Mouse (Mus musculus) embryonic fibroblast, embryonic 13.5 days (primary cell): ENCODE measurements around the gene Nudt16l1. TPM values are rescaled to one million over a fixed set of nuclear protein-coding genes. Genes with fewer than 3 reads are reported as not detected.

ENCODE experiments used
- H3K27ac ChIP-seq: 2 replicates; pipeline ENCODE4 v1.5.1; 2012; ENCODE audit warnings: low read length, control low read depth, inconsistent platforms; ENCODE audit not compliant: insufficient read depth
- H3K4me1 ChIP-seq: 2 replicates; pipeline ENCODE4 v1.6.1; 2011; ENCODE audit warnings: low read length; ENCODE audit not compliant: control insufficient read depth, insufficient read depth
- H3K4me3 ChIP-seq: 2 replicates; pipeline ENCODE4 v1.5.1; 2011; ENCODE audit warnings: mild to moderate bottlenecking, control low read depth, low read length; ENCODE audit not compliant: insufficient read depth
- CTCF ChIP-seq: IDR thresholded peaks from 2 replicates; pipeline ENCODE4 v1.5.1; 2011; ENCODE audit warnings: mild to moderate bottlenecking, control low read depth, low read length, moderate library complexity, borderline replicate concordance; ENCODE audit not compliant: insufficient read depth
- POLR2A ChIP-seq: IDR thresholded peaks from 2 replicates; pipeline ENCODE4 v1.6.1; 2011; ENCODE audit warnings: low read depth, mild to moderate bottlenecking, control low read depth, low read length, moderate library complexity
- polyA plus RNA-seq: library from polyadenylated mRNA; stranded (reverse); fragments of >200 nt; gene quantifications from 2 replicates; pipeline ENCODE4 v1.2.4, GENCODE M21; 2011; ENCODE audit warnings: low read depth; ENCODE audit not compliant: missing spikeins, insufficient read length

Nudt16l1 gene
- polyA plus RNA-seq, 1 experiment, result 27.5 TPM

- TF ChIP-seq POLR2A (no peak), CTCF (peak; percentile 33; the same call in 1 of the 2 replicates)
- H3K4me3 ChIP-seq, result no peak overlapping the region
- H3K4me1 ChIP-seq, result peaks cover 15% of the 10 kb centered on the region
- peak overlapping the region; percentile 81; the same call in 1 of the 2 replicates for H3K27ac ChIP-seq
These were observed 24.5 kb upstream of the Nudt16l1 start for GRCm38 (mm10) chr16:4913783-4914735.

GRCm38 (mm10) chr16:4915931-4916330 lies 22.6 kb upstream of the Nudt16l1 start:
- peaks cover 15% of the 10 kb centered on the region for H3K4me1 ChIP-seq
- H3K4me3 ChIP-seq, result no peak overlapping the region
- H3K27ac ChIP-seq, result no peak overlapping the region
- TF ChIP-seq POLR2A, result no peak
- TF ChIP-seq CTCF, result no peak

- H3K4me1 ChIP-seq, result peaks cover 15% of the 10 kb centered on the region
- H3K27ac ChIP-seq, result no peak overlapping the region
- TF ChIP-seq POLR2A (no peak), CTCF (no peak)
- no peak overlapping the region for H3K4me3 ChIP-seq
These were observed 22.0 kb upstream of the Nudt16l1 start for GRCm38 (mm10) chr16:4916608-4917007.

- Histone ChIP-seq H3K4me3 (no peak overlapping the region), H3K4me1 (peaks cover 5% of the 10 kb centered on the region; the same call in 1 of the 2 replicates), H3K27ac (no peak overlapping the region)
- TF ChIP-seq POLR2A, result no peak
- TF ChIP-seq CTCF, result no peak
These were observed 18.0 kb upstream of the Nudt16l1 start for GRCm38 (mm10) chr16:4920556-4920955.

GRCm38 (mm10) chr16:4922481-4922880 lies 16.1 kb upstream of the Nudt16l1 start:
- H3K4me1 ChIP-seq, result no peaks in the 10 kb centered on the region
- H3K4me3 ChIP-seq, result no peak overlapping the region
- no peak overlapping the region for H3K27ac ChIP-seq
- TF ChIP-seq POLR2A, result no peak
- TF ChIP-seq CTCF, result no peak

GRCm38 (mm10) chr16:4923996-4924395 lies 14.6 kb upstream of the Nudt16l1 start:
- Histone ChIP-seq H3K27ac (no peak overlapping the region), H3K4me3 (no peak overlapping the region), H3K4me1 (no peaks in the 10 kb centered on the region)
- TF ChIP-seq POLR2A (no peak), CTCF (no peak)

- Histone ChIP-seq H3K27ac (no peak overlapping the region), H3K4me3 (no peak overlapping the region), H3K4me1 (no peaks in the 10 kb centered on the region)
- TF ChIP-seq CTCF, result no peak
- TF ChIP-seq POLR2A, result no peak
These were observed 10.6 kb upstream of the Nudt16l1 start for GRCm38 (mm10) chr16:4927967-4928366.

- Histone ChIP-seq H3K4me3 (no peak overlapping the region), H3K27ac (no peak overlapping the region), H3K4me1 (no peaks in the 10 kb centered on the region)
- TF ChIP-seq CTCF (no peak), POLR2A (no peak)
These were observed 10.1 kb upstream of the Nudt16l1 start for GRCm38 (mm10) chr16:4928474-4928873.

- Histone ChIP-seq H3K4me1 (no peaks in the 10 kb centered on the region), H3K4me3 (no peak overlapping the region), H3K27ac (no peak overlapping the region)
- TF ChIP-seq CTCF (no peak), POLR2A (no peak)
These were observed 6.1 kb upstream of the Nudt16l1 start for GRCm38 (mm10) chr16:4932429-4932828.

- Histone ChIP-seq H3K4me1 (no peaks in the 10 kb centered on the region), H3K4me3 (no peak overlapping the region), H3K27ac (no peak overlapping the region)
- TF ChIP-seq CTCF (0 out of 2 replicates have a peak, but pooled peaks have one; percentile 1), POLR2A (peak; percentile 42; the same call in 1 of the 2 replicates)
These were observed 3.1 kb upstream of the Nudt16l1 start for GRCm38 (mm10) chr16:4935430-4935829.
